Mouse (Mus musculus) embryonic facial prominence, embryonic 15.5 days (tissue): ENCODE data around the gene Sptb. TPM values are rescaled to one million over a fixed set of nuclear protein-coding genes. Genes with fewer than 3 reads are reported as not detected.

ENCODE experiments used
- microRNA-seq: library from miRNA; unstranded; fragments of <30 nt; microRNA quantifications from one replicate; pipeline ENCODE4, GENCODE M21; 2016; ENCODE audit warnings: borderline number of aligned reads
- polyA plus RNA-seq: library from polyadenylated mRNA; unstranded; fragments of >200 nt; fragmentation: Nextera tagmentation; extraction: Ambion mirVana; gene quantifications from 2 replicates; pipeline ENCODE4 v1.2.1, GENCODE M21; 2015

The Sptb gene
- polyA plus RNA-seq, 1 experiment from 2014 or later, result 0.76 TPM

Small RNA genes lying within 50 kb of the gene (microRNA-seq; reads per million reads assigned to microRNA genes)
- gene Mir5135, result not detected

Other genes with a start within 250 kb of the Sptb start
- 7.7 and 8.9 TPM in 2 replicates for gene Plekhg3, start 179.7 kb downstream of the Sptb start, polyA plus RNA-seq
- gene Churc1, start 55.0 kb upstream of the Sptb start, polyA plus RNA-seq, result 125 and 127 TPM in 2 replicates
- 46.8 and 47.1 TPM in 2 replicates for gene Fntb, start 55.0 kb upstream of the Sptb start, polyA plus RNA-seq
- 5.1 and 5.7 TPM in 2 replicates for gene Gpx2, start 85.0 kb upstream of the Sptb start, polyA plus RNA-seq
- gene Rab15, start 112.4 kb upstream of the Sptb start, polyA plus RNA-seq, result 39.0 and 42.3 TPM in 2 replicates